Mouse (Mus musculus): ENCODE results near the gene Trim72.

Trim72 gene

GRCm38 (mm10) chr7:128049254-128049653, 45.5 kb downstream of the Trim72 start:
- no peak for DNase-seq (ENCODE audit: extremely low read depth, low read depth, low spot score)

GRCm38 (mm10) chr7:128050739-128051138, 47.0 kb downstream of the Trim72 start:
- no peak for DNase-seq (ENCODE audit: extremely low read depth, low read depth, low spot score)

GRCm38 (mm10) chr7:128053061-128053460, 49.3 kb downstream of the Trim72 start:
- DNase-seq (ENCODE audit: extremely low read depth, low read depth, low spot score): no peak

GRCm38 (mm10) chr7:128056917-128057444, 53.2 kb downstream of the Trim72 start:
- DNase-seq (ENCODE audit: extremely low read depth, low read depth, low spot score): no peak

GRCm38 (mm10) chr7:128057860-128058259, 54.1 kb downstream of the Trim72 start:
- no peak for DNase-seq (ENCODE audit: extremely low read depth, low read depth, low spot score)

GRCm38 (mm10) chr7:128058576-128058975, 54.8 kb downstream of the Trim72 start:
- DNase-seq (ENCODE audit: extremely low read depth, low read depth, low spot score): no peak

GRCm38 (mm10) chr7:128059091-128059490, 55.3 kb downstream of the Trim72 start:
- no peak for DNase-seq (ENCODE audit: extremely low read depth, low read depth, low spot score)
